13 mouse cellular contexts compared by ENCODE assay signal in the genomic region with DNA sequence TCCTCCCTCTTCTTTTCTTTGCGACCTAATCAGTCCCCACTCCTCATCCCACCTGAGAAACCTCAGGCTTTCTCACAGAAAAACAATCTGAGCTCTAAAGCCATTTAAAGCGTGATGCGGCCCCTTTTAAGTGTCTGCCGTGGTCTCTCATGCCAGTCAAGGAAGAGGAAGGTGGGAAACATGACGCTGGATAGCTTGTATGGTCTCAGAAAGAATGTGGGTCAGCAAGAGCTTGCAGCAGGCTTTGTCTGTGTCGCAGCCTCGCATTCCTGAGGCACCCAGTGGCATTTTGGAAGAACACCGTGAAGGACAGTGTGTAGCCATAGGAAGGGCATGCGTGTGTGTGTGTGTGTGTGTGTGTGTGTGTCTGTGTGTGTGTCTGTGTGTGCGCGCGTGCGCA.
DNase-seq lines count a peak whose midpoint lies in the region; ATAC-seq and TF ChIP-seq lines count a peak whose summit lies in the region.
"Had no signal": no experiment of that assay in that cellular context is flagged by ENCODE, and none has a peak within 500 bp of the region (broad histone marks: within the 10 kb centered on the region; RNA-seq: fewer than 3 reads in every experiment).

No protein-coding gene starts in this region.

- peaks cover 21% of the 10 kb centered on the region for H3K4me1 ChIP-seq in lung, embryonic 14.5 days (ENCODE audit: insufficient read depth)
- H3K4me1 ChIP-seq in embryonic fibroblast, embryonic 13.5 days (ENCODE audit: control insufficient read depth, insufficient read depth, low read length) = peaks cover 12% of the 10 kb centered on the region
- 0 out of 2 replicates have a peak, but pooled peaks cover 16% of the 10 kb centered on the region for H3K4me1 ChIP-seq in stomach, embryonic 15.5 days

- no peak overlapping the region for H3K4me3 ChIP-seq in lung, embryonic 14.5 days (ENCODE audit: low read depth, low read length)
- no peak overlapping the region for H3K4me3 ChIP-seq in embryonic fibroblast, embryonic 13.5 days (ENCODE audit: insufficient read depth, low read length)
- no peak overlapping the region for H3K4me3 ChIP-seq in stomach, embryonic 15.5 days (replicated peaks)
- H3K4me3 ChIP-seq: left cerebral cortex, adult 2 months; liver, embryonic 12.5 days had no signal

- no peaks in the 10 kb centered on the region for H3K36me3 ChIP-seq in lung, embryonic 14.5 days (ENCODE audit: insufficient read depth)
- H3K36me3 ChIP-seq in stomach, embryonic 15.5 days = no peaks in the 10 kb centered on the region

- H3K4me2 ChIP-seq in lung, embryonic 14.5 days = no peak overlapping the region
- no peak overlapping the region; the same call in 1 of the 2 replicates for H3K4me2 ChIP-seq in stomach, embryonic 15.5 days
- H3K4me2 ChIP-seq: liver, embryonic 12.5 days had no signal

- no peaks in the 10 kb centered on the region for H3K27me3 ChIP-seq in lung, embryonic 14.5 days (ENCODE audit: insufficient read depth, low read length)
- H3K27me3 ChIP-seq in stomach, embryonic 15.5 days (replicated peaks) = no peaks in the 10 kb centered on the region
- H3K27me3 ChIP-seq: liver, embryonic 12.5 days had no signal

- DNase-seq in embryo, embryonic 10 days (ENCODE audit: low spot score) = peak; percentile 37
- no peak for DNase-seq in embryo, embryonic 10.5 days (ENCODE audit: low spot score)
- peak; percentile 39 for DNase-seq in lung, embryonic 14.5 days
- no peak for DNase-seq in lung, postnatal 25 days (ENCODE audit: low spot score)
- DNase-seq in testis, postnatal 14 days (ENCODE audit: low spot score) = no peak
- DNase-seq: cerebellum, adult 11-12 months; heart, adult 18-20 months had no signal

- no peaks in the 10 kb centered on the region for H3K9me3 ChIP-seq in lung, embryonic 14.5 days (ENCODE audit: low read depth, low read length)
- H3K9me3 ChIP-seq in stomach, embryonic 15.5 days = no peaks in the 10 kb centered on the region
- H3K9me3 ChIP-seq: liver, embryonic 12.5 days had no signal

- 62% methylated on average over 13 of the region's 13 CpGs for WGBS in lung, embryonic 14.5 days
- 62% methylated on average over 13 of the region's 13 CpGs for WGBS in stomach, embryonic 15.5 days

- peak; percentile 45; the same call in 1 of the 2 replicates for ATAC-seq in lung, embryonic 14.5 days (ENCODE audit: insufficient read depth)
- no peak for ATAC-seq in stomach, embryonic 15.5 days (ENCODE audit: insufficient read depth, low FRiP score, low read depth)
- no peak for ATAC-seq in activated CD4-positive, CD25-positive, alpha-beta regulatory T cell, adult 4 months
- ATAC-seq: intestine, postnatal 0 days; liver, embryonic 12.5 days had no signal

- no peak for TF ChIP-seq CTCF in lung, embryonic 14.5 days (IDR thresholded peaks at IDR 0.05; ENCODE audit: low read depth)
- TF ChIP-seq CTCF in embryonic fibroblast, embryonic 13.5 days (IDR thresholded peaks at IDR 0.05; ENCODE audit: borderline replicate concordance, insufficient read depth, low read length) = no peak

- H3K27ac ChIP-seq in lung, embryonic 14.5 days (ENCODE audit: low read depth) = peak overlapping the region; percentile 68
- 0 out of 2 replicates have a peak overlapping the region, but pooled peaks have one; percentile 23 for H3K27ac ChIP-seq in embryonic fibroblast, embryonic 13.5 days (ENCODE audit: insufficient read depth, low read length)
- peak overlapping the region; percentile 82 for H3K27ac ChIP-seq in stomach, embryonic 15.5 days
- H3K27ac ChIP-seq: left cerebral cortex, adult 2 months; liver, embryonic 12.5 days had no signal

- no peak overlapping the region for H3K9ac ChIP-seq in lung, embryonic 14.5 days
- no peak overlapping the region for H3K9ac ChIP-seq in stomach, embryonic 15.5 days
- H3K9ac ChIP-seq: liver, embryonic 12.5 days had no signal

- TF ChIP-seq POLR2A in embryonic fibroblast, embryonic 13.5 days (IDR thresholded peaks at IDR 0.05; ENCODE audit: low read depth, low read length) = no peak

Comparison
In these comparisons a context has a peak if more than half of its experiments do, and no peak if none do; other contexts are left out.
1. DNase-seq: peak in embryo, embryonic 10 days (single experiment) and lung, embryonic 14.5 days (single experiment); none in embryo, embryonic 10.5 days (single experiment), lung, postnatal 25 days (single experiment) and testis, postnatal 14 days (single experiment).
2. H3K27ac ChIP-seq: peak in every context shown above with its lines; median percentile 82 in stomach, embryonic 15.5 days; 68 in lung, embryonic 14.5 days; 23 in embryonic fibroblast, embryonic 13.5 days.